Mouse (Mus musculus) gastrocnemius, postnatal 10 days (tissue): ENCODE measurements around the gene AL607142.1. TPM values are rescaled to one million over a fixed set of nuclear protein-coding genes. Genes with fewer than 3 reads are reported as not detected.

Experiments used
- DNase-seq: peaks from one replicate; pipeline ENCODE4 v3.0.0; 2021; ENCODE audit warnings: mixed read lengths
- total RNA-seq, 2 experiments: library from RNA; stranded (reverse); gene quantifications; 2 replicates each; pipeline ENCODE4 v1.2.3; 2021

The AL607142.1 gene
- total RNA-seq, 2 experiments from 2014 or later = not detected

DNA sequence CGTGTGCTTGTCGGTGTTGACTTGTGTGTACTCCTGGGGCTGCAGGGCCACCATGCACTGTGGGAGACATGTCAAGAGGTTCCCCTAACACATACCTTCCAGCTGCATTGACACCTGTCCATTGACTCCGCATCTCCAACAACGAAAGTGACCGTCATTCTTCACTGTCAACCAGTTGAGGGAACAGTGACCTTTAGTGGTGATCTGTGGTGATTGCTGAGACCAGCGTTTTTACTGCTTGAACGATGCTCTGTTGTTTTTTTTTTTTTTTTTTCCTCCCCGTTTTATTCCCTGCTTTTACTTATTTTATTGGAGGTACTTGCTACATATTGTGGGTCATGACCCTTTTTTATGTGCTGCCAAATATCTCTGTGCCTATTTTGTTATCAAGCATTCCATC is 7.3 kb upstream of the AL607142.1 start:
- no peak for DNase-seq

- DNase-seq = no peak
Observed at GRCm38 (mm10) chr4:120058157-120058556, 6.6 kb upstream of the AL607142.1 start.

DNA sequence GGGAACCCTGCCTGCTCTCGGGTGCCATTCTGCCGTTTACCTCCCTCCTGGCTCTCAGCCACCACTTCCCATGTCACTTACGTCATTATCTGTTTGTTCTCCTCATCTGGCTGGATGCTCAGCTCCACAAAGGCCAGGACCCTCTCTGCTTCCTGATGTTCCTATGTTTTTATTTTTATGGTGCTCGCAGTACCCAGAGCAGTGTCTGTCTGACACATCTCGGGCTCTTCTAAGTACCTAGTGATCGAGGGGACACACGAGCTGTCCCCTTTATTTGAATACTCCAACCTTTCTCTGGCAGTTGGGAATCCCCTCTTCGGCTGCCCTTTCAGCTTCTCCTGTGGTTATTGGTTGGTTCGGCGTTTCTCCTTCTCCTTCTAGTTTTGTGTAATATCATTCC is 6.0 kb upstream of the AL607142.1 start:
- DNase-seq = no peak

- DNase-seq = no peak
Observed at GRCm38 (mm10) chr4:120061727-120062126, 3.1 kb upstream of the AL607142.1 start.

- no peak for DNase-seq
Observed at GRCm38 (mm10) chr4:120062198-120062597, 2.6 kb upstream of the AL607142.1 start.

DNA sequence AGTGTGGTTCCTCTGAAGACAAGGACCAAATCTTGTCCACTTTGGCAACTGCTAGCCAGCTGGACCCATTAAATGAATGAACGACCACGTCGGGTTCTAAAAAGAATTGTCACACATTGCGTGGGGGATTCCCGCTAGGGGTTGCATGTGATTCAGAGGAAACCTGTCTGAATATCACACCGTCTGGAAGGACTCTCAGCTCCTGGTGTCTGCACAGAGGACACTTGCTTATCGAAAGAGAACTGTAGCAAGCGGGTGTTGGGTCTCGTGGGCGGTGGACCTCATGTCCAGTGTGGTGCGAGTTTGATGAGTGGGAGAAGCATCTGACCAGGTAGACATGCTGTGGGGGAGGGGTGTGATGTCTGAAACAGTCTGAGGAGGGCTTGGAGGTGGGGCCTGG is 2.0 kb upstream of the AL607142.1 start:
- no peak for DNase-seq

DNA sequence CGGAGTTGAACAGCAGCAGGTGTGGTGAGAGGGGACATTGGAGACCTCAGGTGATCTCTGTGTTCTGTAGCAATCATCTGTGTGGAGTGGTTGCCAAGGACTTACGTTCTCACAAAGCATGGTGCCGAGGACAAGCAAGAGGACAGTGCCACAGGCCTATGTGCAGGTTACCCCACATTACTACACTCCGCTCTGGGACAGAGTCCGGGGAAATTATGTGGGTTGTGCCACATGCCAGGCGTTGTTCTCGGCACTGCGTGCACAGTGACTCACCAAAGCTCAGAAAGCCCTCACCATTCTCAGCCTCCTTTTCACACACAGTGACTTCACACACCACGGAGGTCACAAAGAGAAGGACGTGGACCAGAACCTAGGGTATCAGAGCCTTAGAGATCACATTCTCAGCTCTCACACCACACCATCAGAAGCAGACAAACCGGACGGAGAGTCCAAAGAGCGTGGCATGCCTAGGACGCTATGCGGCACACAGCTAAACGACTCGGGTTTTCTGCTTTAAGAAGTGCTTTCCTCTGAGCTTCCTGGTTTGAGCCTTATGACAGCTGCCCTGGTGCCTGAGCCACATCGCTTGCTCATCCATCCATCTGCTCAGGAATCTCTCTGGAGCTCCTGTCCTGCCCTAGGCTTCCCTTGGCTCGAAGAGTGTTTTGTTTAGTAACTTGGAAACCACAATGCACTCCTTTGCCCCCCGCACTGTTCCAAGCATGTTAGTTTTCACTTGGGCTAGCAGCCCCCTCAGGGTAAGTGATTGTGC is 1.3 kb upstream of the AL607142.1 start:
- DNase-seq = no peak

GRCm38 (mm10) chr4:120066841-120067591 is 2.2 kb downstream of the AL607142.1 start:
- peak; percentile 32 for DNase-seq

DNA sequence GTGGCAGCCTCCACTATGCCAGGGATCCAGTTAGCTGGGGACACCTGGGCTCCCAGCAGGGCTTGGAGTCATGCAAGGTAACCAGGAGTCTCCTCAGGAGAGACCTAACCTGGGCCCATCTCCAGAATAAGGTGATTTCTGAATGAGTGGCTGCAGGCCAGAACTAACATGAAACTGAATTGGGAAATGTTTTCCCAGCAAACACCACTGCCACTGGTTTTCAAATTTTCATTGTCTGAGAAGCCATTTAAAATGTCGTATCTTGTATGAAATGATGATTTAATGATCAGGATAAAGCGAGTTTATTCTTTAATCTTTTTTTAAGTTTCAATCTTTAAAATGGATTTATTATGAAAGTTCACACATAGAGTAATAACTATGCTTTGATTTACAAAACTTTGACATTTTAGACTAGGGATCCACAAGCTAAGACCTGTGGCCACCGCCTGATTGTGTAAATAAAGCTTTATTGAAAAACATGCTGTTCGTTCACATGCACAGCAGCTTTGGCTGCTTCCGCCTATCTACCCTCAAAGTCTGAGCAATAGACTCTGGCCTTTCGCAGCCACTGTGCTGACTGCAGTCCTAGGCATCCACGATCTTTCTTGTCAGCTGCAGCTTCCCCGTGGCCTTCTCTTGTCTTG is 2.9 kb downstream of the AL607142.1 start:
- no peak for DNase-seq

DNA sequence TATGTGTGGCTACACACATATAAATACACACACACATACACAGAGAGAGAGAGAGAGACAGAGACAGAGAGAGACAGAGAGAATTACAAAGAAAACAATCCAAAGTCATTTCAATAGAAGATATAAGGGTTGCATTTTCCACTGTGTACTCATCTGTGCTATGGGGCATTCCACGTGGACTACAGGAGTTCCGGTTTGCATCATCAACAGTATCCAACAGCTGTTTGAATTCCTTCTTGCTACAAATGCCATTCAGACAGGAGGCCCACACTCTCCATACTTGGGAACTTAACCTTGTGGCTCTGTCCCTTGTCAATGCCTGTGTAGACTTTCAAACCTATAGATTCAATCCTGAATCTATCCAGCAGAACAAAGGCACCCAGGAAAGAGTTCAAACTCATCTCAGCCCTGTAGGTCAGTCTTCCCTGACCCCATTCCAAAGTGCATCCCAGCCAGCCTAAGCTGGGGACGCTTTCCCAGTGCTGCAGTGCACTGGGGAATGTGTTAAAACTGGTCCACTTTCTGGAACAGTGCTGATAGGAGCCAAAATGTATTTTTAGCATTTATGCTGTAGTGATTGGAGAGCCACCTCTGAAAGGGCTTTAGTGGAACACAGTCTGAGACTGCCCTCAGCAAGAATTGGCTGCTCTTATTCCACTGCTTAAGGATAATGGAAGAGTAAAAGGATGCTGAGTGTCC is 4.2 kb downstream of the AL607142.1 start:
- DNase-seq = no peak

- no peak for DNase-seq
Observed at GRCm38 (mm10) chr4:120069582-120069980, 4.8 kb downstream of the AL607142.1 start.

DNA sequence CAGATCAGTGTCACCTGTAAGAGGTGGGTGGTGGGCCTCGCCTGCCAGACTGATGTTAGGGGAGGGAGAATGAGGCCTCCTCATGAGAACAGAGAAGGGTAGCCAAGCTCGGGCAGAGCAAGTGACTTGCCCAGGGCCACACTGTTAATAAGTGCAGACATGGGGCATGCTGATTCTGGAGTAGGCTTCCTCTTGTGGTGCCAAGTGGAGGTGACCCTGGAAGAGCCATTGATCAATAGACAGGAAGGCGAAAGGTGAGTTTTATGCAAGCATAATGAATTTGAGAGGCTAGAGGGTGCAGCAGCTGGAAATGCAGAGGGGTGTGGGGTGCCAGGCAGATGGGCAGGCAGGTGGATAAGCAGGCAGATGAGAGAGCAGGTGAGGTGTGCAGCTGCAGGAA is 6.6 kb downstream of the AL607142.1 start:
- no peak for DNase-seq

DNA sequence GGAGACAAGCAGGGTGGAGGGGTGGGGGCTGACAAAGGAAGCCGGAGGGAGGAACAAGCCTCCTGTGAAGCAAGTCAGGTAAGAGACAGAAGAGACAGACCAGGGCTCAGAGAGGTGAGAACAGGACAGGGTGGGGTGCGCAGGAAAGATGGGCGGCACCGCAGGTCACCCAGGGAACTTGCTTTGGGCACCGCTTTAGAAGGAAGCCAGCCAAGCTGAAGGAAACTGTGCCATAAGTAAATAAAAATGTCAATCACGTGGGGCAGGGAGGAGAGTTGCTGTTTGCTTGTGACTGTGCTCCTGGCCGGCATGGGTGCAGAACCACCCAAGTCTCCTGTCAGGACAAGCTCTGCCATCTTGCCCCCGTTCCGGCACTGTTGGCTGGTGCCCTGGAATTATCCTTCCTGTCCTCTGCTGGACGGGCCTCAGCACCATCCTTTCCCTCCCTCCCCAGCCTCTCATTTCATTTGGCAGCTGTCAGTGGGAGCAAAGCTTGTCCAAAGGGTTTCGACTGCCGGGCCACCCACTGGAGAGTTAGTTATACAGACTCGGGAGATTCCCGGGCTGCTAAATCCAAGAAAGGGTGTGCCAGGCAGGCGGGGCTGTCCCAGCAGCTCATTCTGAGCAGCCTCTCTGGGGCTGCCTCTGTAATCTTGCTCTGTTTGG is 7.2 kb downstream of the AL607142.1 start:
- DNase-seq = peak; percentile 36

DNA sequence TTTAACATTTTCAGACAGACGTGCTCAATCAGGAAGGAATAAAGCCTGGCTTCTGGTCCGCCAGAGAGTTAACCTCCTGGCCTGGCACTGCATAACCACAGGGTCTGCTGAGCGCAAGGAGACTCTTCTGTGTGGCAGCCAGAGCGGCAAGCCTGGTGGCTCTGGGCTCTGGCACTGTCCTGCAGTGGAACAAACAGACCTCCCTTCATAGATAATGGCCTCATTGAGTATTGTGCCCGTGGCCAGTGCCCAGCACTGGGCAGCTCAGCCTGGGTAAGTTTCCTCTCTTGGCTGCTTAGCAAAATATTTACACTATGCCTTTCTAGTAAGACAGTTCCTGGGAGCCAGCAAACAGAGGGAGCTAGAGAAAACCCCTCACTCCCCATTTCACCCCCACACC is 9.3 kb downstream of the AL607142.1 start:
- DNase-seq = no peak

GRCm38 (mm10) chr4:120077322-120077721 is 12.5 kb downstream of the AL607142.1 start:
- no peak for DNase-seq

- no peak for DNase-seq
Observed at GRCm38 (mm10) chr4:120082527-120082926, 17.7 kb downstream of the AL607142.1 start.

DNA sequence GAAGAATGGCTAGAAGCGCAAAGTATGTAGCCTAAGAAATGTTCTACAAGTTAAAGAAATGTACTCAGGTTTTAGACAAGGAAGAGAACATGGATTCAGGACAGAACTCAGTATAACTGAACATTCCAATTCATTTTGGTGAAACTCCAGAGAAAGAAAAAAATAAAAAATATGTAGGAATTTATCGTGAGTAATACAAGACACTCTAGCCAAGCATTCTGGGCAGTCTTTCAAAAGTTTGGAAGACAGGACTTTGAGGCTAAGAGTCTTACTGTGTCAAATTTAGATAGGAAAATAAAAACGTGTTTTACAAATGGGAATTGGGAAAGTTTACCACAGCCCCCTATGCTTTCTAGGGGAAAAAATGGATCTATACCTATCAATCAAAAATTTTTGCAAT is 18.9 kb downstream of the AL607142.1 start:
- DNase-seq = no peak

GRCm38 (mm10) chr4:120089536-120089935 is 24.7 kb downstream of the AL607142.1 start:
- no peak for DNase-seq

- DNase-seq = peak; percentile 41
Observed at GRCm38 (mm10) chr4:120091997-120092783, 27.4 kb downstream of the AL607142.1 start.

GRCm38 (mm10) chr4:120096935-120097334 is 32.1 kb downstream of the AL607142.1 start:
- DNase-seq = no peak

DNA sequence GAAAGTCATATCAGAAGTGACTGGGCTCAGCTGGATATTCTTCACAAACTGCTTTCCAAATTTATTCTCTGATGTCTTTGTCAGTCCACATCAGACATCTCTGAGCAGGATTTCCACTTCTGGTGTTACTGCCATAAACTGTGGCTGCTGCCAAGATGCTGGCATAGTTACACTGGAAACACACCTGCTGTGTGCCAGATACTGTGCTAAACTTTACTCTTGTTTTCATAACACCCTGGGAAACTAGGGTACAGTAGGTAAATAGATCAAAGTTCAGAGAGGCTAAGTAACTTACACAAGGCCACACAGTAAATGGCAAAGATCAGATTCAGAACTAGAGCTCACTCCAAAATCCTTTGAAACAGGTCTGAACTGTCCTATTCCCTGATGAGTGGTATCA is 36.4 kb downstream of the AL607142.1 start:
- DNase-seq = no peak
